Mouse (Mus musculus) ES-E14 (cell line): ENCODE measurements around the gene Zbtb25.

Source experiments
- CHD2 ChIP-seq: IDR thresholded peaks from 2 replicates; pipeline ENCODE4 v1.6.1; 2014; ENCODE audit warnings: mild to moderate bottlenecking, low read depth, low read length, inconsistent platforms
- HCFC1 ChIP-seq: IDR thresholded peaks from 2 replicates; pipeline ENCODE4 v1.6.1; 2012; ENCODE audit warnings: low read length, inconsistent platforms, borderline replicate concordance; ENCODE audit not compliant: insufficient read depth
- ZNF384 ChIP-seq: IDR thresholded peaks from 2 replicates; pipeline ENCODE4 v1.6.1; 2012; ENCODE audit warnings: low read depth, low read length, inconsistent platforms

- TF ChIP-seq ZNF384 = no peak
- TF ChIP-seq HCFC1 = no peak
- no peak for TF ChIP-seq CHD2
These were observed 8.5 kb downstream of the Zbtb25 start for GRCm38 (mm10) chr12:76360868-76361267.
